Mouse (Mus musculus): ENCODE data around the gene Nr4a3.

Nr4a3 gene

DNA sequence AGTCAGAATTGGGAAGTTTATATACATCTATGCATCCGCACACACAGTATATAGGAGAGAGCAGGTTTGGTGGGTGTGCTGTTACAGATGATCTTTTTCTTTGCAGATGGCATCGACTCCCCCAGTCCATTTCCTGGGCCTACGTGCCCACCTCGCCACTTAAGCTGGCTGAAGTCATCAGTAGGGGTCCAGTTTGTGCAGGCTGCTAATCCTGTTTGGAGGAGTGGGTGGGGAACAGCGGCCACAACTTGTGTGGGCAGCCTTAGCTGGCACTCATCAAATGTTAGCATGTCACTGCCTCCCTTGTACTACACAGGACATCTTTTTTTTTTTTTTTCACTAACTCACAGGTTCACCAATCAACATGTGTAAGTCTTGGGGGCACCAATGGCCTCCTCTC, 5.5 kb downstream of the Nr4a3 start:
- no peak for DNase-seq (ENCODE audit: low spot score in 2 of 2)

DNA sequence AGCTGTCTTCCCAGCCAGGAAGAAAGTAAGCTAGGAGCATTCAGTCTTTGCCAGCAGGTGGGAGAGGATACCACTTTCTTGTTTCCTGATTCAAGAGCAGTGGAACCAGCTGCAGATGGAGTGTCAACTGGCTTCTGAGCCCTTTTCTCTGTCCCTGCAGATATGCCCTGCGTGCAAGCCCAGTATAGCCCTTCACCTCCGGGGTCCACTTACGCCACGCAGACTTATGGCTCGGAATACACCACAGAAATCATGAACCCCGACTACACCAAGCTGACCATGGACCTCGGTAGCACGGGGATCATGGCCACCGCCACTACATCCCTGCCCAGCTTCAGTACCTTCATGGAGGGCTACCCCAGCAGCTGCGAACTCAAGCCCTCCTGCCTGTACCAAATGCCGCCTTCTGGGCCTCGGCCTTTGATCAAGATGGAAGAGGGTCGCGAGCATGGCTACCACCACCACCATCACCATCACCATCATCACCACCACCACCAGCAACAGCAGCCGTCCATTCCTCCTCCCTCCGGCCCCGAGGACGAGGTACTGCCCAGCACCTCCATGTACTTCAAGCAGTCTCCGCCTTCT, 6.2 kb downstream of the Nr4a3 start:
- DNase-seq (ENCODE audit: low spot score in 2 of 2) = no peak

DNA sequence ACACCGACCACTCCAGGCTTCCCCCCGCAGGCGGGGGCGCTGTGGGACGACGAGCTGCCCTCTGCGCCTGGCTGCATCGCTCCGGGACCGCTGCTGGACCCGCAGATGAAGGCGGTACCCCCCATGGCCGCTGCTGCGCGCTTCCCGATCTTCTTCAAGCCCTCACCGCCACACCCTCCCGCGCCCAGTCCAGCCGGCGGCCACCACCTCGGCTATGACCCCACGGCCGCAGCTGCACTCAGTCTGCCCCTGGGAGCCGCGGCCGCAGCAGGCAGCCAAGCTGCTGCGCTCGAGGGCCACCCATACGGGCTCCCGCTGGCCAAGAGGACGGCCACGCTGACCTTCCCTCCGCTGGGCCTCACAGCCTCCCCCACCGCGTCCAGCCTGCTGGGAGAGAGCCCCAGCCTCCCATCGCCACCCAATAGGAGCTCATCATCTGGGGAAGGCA, 6.7 kb downstream of the Nr4a3 start:
- no peak for DNase-seq (ENCODE audit: low spot score in 2 of 2)

DNA sequence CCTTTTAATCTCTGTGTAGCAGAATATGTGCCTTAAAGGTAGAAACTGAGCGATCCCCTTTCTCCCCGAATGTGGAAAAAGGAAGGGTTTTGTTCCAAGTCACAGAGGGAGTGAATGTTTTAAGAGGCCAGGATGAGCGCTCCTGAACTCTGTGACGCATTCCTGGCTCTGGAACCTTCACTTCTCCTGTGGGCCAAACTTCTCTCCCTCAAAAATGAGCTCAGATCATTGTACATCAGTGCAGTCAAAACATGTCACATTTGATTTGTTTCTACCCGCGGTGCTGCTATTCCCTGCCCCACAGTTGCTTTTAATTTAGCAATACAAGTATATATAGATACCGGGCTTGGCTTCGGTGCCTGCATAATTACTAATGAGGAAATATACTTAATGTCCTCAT, 16.8 kb downstream of the Nr4a3 start:
- DNase-seq (ENCODE audit: low spot score in 2 of 2) = no peak

DNA sequence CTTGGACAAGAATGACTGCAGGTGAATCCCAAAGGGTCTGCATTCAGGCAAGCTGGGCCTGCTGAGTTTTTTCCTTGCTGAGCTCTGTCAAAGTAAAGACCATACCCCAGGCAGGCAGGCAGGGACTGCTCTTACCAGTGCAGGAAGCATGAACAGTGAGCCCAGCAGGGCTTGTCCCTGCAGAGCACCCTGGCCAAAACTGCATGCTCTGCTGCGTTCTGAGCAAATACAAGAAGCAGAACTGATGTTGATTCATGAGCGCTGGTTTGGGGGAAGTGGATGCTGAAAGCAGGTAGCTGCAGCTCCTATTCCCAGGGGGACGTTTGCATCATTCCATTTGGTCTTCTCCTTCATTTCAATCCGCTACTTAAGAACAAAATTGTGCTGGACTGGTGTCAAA, 19.4 kb downstream of the Nr4a3 start:
- DNase-seq (ENCODE audit: low spot score in 2 of 2) = no peak

DNA sequence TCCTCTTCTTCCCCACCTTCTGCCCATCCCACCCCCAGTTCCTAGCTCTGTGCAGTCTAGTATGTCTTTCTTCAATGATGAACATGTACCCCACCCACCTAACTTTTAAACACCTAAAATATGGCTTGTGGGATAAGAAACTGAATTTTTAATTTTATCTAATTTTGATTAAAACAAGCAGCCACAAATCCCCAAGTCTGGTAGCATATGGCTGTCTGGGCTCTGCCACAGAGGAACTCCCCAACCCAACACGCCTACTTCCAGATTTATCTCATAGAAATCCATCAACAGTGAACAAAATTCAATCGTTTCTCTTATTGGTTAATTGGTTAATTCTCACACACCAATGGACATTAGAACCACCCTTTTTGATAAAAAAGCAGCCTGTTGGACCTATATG, 21.7 kb downstream of the Nr4a3 start:
- DNase-seq (ENCODE audit: low spot score in 2 of 2) = no peak

DNA sequence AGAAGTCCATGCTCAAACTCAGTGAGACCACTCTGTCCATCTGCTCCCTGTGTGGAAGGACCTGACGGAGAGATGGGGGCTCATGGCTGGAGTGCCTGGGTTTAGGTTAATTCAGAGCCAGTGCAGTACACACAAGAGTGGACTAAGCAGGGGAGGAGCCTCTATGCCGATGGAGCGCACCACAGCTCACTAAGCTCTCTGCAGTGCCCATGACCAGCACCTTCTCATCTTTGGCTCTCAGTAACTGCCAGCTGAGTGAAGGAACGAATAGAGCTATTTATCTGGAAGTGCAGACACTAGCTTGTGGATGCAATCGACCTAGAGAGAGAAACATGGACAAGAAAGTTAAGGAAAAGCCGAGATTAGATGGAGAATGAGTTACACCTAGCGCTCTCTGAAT, 24.2 kb downstream of the Nr4a3 start:
- no peak for DNase-seq (ENCODE audit: low spot score in 2 of 2)

DNA sequence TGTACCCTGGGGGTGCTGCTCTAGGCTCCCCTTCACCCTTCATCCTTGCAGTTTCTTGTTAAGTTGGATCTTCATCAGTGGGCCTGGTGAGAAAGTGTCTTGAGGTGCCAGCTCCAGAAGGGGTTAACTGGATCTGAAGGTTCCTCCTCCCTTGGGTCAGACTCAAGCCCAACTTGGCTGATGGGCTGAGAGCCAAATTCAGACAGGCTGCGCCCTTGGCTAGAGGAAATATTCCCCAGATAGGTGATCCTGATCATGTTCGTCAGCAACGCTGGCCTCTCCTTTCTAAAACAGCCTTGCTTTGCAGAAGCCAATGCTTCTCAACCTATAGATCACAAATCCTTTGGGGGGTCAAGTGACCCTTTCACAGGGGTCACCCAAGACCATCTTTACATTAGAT, 27.1 kb downstream of the Nr4a3 start:
- no peak for DNase-seq (ENCODE audit: low spot score in 2 of 2)

DNA sequence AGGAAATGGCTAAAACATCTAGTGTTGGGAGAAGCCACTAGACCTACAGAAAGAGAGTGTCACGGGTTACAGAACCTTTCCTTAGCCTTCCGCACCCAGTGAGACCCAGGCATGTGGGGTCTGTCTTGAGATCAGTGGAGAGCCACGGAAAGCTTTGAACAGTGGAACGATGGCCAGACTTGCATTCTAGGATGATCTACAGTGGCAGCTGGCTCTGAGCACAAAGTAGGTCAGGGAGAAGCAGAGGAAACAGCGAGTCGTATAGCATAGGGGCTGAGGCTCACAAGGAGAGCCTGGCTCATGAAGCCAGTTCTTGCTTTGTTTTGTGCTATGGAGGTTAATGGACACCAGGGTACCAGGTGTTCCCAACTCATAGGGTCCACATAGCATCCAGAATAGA, 28.4 kb downstream of the Nr4a3 start:
- DNase-seq (ENCODE audit: low spot score in 2 of 2) = peak in 1 of 2 experiments; percentile 19

DNA sequence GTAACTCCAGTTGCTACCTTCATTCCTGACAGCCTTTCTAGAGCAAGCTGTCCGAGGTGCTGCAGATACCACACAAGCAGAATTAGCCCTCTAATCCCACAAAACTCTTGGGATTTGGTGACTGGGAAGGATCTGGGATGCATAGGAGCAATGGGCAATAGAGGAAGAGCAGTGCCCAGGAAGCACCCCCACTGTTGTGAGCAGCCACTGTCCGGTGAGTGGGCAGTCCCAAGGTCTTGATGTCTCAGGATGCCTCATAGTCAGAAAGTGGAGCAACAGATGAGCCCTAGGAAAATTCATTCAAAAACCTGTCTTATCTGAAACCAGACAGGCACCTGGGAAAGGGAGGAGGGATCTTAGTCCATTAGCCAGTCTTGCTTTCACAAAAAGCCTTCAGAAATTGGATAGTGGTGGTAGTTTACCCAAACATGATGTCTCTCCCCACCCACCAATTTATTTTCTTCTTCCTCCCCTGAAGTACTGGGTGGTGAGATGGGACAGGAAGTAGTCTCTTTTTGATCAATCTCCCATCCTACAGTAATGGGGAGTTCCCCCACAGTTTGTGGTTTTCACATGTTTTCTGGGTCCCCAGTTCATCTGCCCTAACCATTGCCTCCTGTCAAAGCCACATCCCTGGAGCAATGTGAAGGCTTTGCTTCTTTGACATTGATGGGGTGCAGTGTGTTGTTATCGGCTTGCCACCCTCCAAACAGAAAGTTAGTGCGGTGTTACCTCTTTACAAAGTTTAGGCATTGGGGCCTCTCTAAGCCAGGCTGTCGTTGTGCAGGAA, 29.7 kb downstream of the Nr4a3 start:
- peak; percentile 37 to 44 for DNase-seq (ENCODE audit: low spot score in 2 of 2)

DNA sequence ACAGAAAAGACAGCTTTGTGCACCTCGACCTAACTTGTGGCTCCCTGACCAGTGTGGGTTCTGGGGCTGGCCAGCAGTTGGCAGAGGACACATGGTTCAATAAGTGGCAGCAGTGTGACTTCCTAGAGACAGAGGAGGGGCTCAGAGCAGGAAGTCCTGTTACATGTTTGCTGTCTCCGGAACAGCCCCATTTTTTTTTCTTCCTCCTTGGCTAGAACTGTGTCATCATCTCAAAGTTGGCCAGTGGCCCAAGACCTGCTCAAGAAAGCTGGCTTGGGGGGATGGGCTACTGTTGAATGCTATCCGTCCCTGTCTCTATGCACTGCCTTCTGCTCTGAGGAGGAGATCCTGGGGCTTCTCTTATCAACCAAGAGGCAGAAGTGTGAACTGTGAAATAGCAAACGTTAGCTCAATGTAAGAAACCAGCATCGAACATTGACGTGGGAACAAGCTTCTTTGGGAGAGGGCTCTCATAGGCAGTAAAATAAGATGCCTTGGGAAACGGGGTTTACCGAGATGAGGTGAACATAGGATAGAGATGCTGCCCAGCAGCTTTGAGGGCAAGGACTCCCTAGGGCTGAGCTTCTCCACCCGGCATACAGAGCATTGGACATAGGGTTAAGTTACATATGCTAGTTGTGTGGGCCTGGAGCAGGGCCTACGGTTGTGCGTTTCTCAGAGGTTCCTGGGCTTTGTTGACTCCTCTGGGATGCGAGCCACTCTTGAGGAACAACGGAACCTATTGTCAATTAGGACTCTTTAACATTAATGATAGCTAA, 31.9 kb downstream of the Nr4a3 start:
- DNase-seq (ENCODE audit: low spot score in 2 of 2) = no peak

DNA sequence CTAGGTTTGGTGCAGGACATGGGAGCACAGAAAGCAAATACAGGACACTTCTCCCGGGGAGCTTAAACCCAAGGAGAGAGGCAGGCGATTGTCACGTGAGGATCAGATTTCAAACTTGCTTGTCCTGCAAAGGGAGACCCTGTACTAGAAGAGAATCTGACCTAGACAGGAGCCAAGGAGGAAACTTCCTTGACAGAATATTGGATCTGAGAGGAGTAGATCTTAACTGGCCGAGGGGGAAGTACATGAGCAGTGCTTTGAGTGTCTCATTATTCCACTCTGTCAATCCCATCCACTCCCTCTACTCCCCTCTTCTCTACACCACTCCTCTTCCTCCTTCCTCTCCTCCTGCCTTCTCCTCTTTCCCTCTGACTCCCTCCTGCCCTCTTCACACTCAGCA, 33.3 kb downstream of the Nr4a3 start:
- no peak for DNase-seq (ENCODE audit: low spot score in 2 of 2)

DNA sequence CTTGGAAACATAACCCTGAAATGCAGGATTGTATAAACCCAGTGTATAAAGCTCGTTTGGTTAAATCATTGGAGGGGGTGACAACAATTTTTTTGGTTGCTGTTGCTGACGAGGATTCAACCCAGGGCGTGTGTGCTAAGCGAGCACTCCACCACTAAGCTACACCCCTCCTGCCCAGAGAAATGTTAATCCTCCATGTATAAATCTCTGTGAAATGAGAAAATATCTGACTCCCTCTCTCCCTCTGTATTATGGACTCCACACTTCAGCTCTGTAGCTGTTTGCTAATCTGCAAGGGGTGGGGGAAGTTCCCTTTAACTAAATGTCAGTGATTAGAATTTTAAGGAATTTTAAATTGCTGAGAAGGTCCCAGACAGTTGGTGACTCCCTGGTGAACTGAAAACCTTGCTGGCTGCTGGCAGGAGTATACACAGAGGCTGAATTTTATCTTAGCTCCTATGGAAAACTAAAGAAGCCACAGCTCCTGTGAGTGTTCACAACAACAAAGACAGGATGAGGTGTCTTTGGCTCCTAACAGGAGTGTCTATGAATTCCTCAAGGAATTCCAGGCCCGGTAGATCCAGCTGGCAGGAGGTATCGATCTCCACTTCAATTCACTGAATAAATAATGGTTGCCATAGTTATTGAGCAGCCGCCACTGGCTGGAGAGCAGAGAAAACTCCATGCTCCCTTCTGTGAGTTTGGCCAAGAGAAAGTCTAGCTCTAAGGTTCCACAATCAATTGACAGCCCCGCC, 34.5 kb downstream of the Nr4a3 start:
- DNase-seq (ENCODE audit: low spot score in 2 of 2) = no peak

DNA sequence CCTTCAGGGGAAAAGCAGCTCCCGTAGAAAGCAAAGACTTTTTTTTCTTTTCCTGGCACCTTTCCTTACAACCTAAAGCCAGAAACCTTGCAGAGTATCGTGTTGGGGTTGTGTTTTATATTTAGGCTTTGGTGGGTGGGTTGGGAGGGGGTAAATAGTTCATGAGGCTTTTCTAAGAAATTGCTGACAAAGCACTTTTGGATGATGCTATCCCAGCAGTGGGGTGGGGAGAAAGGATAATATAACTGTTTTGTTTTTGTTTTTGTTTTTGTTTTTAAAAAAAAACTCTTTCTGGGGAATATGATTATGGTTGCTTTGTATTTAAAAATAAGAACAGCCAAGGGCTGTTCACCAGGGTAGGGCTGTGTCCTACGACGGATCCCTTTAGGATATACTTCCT, 38.5 kb downstream of the Nr4a3 start:
- no peak for DNase-seq (ENCODE audit: low spot score in 2 of 2)

DNA sequence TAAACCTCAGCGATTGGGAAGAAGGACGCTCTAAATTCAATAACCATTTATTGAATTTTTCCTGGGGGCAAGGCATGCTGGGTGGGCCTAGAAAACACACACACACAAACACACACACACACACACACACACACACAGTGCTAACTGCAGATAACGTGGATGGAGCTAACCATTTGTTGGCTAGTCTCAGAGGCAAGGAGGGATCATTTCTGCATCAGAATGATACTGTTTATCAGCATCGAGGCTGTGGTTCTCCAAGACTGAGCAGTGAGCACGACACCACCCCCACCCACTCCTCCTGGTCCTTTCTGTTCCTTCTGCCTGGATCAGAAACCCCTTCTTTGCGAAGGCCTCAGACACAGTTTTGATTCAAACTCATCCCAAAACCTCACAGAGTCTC, 41.7 kb downstream of the Nr4a3 start:
- no peak for DNase-seq (ENCODE audit: low spot score in 2 of 2)

DNA sequence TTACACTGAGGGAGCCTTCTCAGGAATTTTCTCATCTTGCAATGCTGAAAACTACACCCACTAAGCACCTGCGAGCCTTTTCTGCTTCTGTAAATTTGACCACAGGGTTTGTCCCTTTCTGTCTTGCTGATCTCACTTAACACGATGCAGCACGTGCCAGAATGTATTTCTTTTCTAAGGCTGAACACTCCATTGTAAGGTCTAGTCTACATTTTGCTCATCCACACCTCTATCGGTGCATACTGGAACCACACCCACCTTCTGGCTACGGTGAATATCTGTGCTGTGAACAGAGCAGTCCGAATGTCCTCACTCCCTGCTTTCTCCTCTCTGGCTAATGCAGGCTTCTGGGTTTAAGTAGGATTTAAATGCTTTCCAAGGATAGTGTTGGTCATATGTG, 42.5 kb downstream of the Nr4a3 start:
- DNase-seq (ENCODE audit: low spot score in 2 of 2) = no peak

DNA sequence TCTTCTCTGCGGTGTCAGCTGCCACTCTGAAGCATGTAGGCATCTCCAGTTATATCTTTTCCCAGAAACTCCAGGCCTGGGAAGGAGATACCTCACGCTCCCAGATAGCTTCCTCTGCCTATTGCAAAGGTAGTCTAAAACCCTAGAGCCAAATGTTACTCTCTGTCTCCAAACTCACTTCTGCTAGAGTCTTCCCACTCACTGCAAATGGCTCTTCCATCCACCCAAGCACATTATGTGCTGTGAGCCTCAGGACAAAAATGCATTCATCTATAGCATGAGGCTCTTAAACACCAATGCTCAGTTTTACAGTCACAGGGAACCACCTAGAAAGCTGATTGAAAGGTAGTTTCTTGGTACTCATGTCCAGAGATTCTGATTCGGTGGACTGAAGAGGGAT, 48.3 kb downstream of the Nr4a3 start:
- no peak for DNase-seq (ENCODE audit: low spot score in 2 of 2)

DNA sequence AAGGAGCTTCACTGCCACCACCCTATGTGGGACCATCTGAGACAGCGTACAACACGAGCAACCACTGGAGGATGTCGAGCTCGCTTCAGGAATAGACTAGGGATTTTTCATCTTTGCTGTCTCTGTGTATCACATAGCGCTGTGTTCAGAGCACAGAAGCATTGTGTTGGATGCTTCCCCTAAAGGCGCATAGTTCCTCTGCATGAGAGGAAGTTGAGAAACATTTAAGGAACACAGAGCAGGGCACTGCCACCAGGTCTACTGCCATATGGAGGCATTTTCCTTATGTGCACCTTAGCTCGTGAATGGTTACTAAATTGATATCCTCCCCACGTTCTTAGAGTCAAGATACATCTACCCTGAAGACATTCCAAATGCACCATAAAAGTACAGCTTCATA, 55.3 kb downstream of the Nr4a3 start:
- no peak for DNase-seq (ENCODE audit: low spot score in 2 of 2)

DNA sequence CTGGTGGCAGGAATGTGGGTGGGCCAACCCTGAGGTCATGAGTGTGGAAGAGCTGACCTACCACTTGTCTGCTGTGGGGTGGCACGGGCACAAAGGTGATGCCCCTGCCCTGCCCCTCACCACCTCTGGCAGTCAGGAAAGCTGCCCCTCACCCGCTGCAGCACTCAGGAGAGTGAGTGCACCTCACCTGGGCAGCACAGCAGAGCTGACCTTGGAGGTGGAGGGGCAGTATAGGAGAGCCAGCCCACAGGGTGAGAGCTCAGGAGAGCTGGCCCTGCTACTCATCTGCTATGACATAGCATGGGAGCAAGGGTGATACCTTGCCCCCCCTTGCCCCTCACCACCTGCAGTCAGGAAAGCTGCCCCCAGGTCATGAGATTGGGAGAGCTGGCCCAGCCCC, 57.0 kb downstream of the Nr4a3 start:
- no peak for DNase-seq (ENCODE audit: low spot score in 2 of 2)

DNA sequence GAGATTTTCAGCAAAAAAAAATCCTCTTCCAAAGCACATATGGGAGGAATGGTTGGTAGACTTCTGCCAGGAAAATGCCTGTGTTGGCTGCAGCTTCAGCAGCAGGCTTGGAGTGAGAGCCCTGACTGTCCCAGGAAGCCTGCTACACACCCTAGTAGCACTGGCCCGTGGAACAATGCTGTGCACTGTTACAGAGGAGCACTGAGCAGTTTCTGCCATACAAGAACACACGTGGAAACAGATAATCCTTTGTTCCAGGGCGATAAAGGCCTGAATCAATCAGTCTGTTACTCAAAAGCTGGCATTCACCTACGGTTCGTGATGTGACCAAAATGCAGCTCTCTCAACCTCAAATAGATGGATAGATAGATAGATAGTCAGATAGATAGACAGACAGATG, 60.4 kb downstream of the Nr4a3 start:
- DNase-seq (ENCODE audit: low spot score in 2 of 2) = no peak

DNA sequence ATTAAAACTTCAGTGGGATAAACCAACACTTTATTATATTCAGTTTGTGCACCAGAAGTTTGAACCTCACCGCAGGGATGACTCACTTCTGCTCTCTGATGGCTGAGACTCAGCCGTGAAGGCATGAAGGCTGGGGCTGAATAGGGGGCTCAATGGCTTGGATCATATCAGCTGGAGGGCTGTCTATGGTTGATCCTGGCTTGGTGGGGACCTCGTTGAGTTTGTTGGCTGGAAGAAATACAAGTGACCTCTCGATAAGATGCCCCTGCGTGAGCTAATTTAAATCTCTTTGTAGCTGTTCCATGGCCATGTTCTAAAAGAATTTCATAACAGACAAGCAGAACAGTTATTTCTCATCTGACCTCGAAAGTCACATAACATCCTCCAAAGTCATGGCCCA, 62.1 kb downstream of the Nr4a3 start:
- no peak for DNase-seq (ENCODE audit: low spot score in 2 of 2)

DNA sequence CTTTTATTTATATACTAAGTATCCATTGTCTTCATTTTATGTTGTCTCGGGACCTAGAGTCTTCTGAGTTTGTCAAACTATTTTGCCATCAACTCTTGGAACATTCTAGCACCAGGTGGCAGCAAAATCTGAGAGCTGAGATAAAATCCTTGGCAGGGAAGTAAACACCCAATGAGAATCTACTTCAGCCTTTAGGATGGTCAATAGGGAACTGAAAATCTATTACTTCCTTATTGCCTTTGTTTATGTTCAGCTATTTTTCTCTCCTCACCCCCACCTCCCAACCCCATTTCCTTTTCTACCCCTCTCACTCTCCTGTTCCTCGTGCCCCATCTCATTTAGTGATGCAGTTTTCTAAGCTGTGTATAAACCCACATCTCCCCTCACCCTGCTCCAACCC, 63.6 kb downstream of the Nr4a3 start:
- no peak for DNase-seq (ENCODE audit: low spot score in 2 of 2)

All from thymus, postnatal 10 days (tissue).